Mouse (Mus musculus) brain, embryonic 14.5 days (tissue): ENCODE data around the gene Sipa1l1. TPM values are rescaled to one million over a fixed set of nuclear protein-coding genes. Genes with fewer than 3 reads are reported as not detected.
A peak's percentile ranks its signal among the peaks of the same experiment; 100 is the strongest.

Source experiments
- DNase-seq: peaks from one replicate; pipeline ENCODE4 v3.0.0-alpha.2; 2011; ENCODE audit warnings: low read depth
- CTCF ChIP-seq: fragments of 200-500 bp; IDR thresholded peaks from 2 replicates; pipeline ENCODE4 v1.5.1; 2012; ENCODE audit warnings: inconsistent platforms, mild to moderate bottlenecking, moderate library complexity, borderline replicate concordance; ENCODE audit not compliant: insufficient read depth, insufficient read length; ENCODE audit errors: extremely low read depth
- POLR2A ChIP-seq: fragments of 200-500 bp; IDR thresholded peaks from 2 replicates; pipeline ENCODE4 v1.6.1; 2012; ENCODE audit warnings: mild to moderate bottlenecking, inconsistent platforms, borderline replicate concordance; ENCODE audit not compliant: poor library complexity, insufficient read depth, insufficient read length, severe bottlenecking; ENCODE audit errors: extremely low read depth
- polyA plus RNA-seq: library from polyadenylated mRNA; depleted of rRNA; stranded (reverse); fragments of >200 nt; gene quantifications from 2 replicates; pipeline ENCODE4 v1.2.3, GENCODE M21; 2012

Sipa1l1 gene
- polyA plus RNA-seq, 1 experiment, result 24.1 TPM

DNA sequence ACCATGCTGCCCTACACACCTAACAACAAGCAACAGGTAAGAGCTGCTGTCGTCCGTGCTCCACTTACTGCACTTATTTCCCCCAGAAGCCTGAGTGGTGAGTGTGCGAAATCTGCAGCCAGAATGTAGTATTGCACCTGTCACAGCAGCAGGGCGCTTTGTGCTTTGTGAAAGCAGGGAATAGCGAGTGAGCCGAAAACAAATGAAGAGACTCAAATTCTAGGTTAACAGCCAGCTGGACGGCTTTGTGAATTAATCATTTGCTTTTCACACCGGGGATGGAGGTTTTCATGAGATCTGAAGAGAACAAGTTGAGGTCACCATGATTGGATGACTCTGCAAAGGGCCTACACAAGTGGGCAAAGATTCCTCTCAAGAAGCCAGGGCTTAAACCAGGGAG, 215.6 kb downstream of the Sipa1l1 start:
- DNase-seq, result peak; percentile 55
- no peak for TF ChIP-seq POLR2A
- no peak for TF ChIP-seq CTCF

DNA sequence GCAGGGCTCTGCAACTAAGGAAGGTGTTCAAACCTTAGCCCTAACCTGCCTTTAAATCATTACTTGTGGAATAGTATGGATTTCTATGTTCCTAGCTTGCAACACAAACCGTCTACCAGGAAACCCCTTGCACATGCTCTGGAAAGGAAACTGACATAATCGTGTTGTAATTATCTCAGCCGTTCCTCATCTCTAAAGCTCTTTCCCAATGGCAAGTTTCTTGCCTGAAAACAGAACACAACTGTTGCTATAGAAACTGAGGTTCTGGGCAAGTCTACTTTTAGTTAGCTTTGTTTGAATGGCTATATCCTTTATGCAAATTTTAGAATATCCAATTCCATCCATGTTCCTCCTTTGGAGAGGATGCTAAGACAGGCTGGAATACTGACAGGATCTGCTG, 217.9 kb downstream of the Sipa1l1 start:
- DNase-seq, result no peak
- TF ChIP-seq CTCF (no peak), POLR2A (no peak)

DNA sequence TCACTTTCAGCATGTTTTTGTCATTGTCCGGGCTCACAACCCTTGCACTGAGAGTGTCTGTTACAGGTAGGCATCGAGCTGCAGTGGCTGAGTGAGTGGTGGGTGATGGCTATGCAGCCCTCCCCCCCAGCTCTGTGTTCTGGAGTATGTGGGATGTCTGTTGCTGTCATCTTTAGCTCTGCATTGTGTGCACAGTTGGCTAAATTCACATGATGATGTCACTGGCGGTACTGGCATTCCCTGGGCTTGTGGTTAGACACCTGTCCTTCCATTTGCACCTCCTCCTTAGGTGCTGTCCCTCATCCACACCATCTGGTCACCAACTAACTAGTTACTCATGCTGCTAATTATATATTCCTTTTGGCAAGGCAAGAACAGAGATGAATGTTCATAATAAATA, 218.5 kb downstream of the Sipa1l1 start:
- DNase-seq, result peak; percentile 64
- TF ChIP-seq CTCF, result no peak
- TF ChIP-seq POLR2A, result no peak

- TF ChIP-seq POLR2A, result no peak
- TF ChIP-seq CTCF, result no peak
- no peak for DNase-seq
These were observed 219.0 kb downstream of the Sipa1l1 start for GRCm38 (mm10) chr12:82388144-82388543.

DNA sequence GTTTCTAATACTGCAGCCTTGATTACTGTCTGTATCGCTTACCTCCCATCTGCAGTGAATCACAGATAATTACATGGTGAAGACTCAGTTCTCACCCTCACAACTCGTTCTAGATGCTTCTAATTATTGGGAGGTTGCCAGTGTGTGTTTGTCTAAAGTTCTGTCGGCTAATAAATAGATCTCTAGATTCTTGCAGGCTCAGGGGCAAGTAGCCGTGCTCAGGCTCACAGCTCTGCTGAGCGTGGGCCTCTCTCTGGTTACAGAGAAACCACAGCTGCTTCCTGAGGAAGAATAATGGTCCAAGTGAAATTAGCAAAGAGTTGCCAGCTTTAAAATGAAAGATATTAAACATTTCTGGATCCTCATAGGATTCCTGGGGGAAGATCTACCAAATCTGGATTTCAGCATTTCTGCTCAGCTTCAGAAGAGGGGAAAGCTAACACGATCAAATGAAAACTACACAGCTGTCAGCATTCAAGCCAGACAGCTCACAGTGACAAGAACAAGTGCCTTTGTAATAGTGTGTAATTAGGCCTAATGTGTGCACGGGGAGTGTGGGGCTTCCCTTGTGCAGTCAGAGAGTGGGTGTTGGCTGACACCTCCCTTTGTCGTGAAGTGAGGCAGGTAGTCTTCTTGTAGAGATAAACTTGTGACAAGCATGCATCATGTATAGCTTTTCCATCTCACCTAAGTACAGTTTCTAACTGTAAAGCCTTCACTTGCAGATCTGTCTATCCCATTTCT, 225.2 kb downstream of the Sipa1l1 start:
- peak; percentile 56 for DNase-seq
- TF ChIP-seq CTCF (no peak), POLR2A (no peak)

- no peak for TF ChIP-seq POLR2A
- TF ChIP-seq CTCF, result no peak
- no peak for DNase-seq
These were observed 226.1 kb downstream of the Sipa1l1 start for GRCm38 (mm10) chr12:82395194-82395593.

DNA sequence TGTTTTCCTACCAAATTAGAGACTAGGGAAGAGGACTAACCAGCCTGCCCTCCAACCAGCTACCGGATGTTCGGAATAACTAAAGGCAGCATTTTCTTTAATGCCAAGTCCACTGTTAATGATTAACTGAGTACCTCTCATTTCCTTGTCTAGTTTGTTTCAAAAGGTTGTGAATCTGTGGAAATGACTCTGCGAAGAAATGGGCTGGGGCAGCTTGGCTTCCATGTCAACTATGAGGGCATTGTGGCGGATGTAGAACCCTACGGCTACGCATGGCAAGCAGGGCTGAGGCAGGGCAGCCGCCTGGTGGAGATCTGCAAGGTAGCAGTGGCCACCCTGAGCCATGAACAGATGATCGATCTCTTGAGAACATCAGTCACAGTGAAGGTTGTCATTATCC, 228.1 kb downstream of the Sipa1l1 start:
- TF ChIP-seq CTCF (no peak), POLR2A (no peak)
- DNase-seq, result no peak

- TF ChIP-seq POLR2A, result no peak
- no peak for TF ChIP-seq CTCF
These were observed 228.6 kb downstream of the Sipa1l1 start for GRCm38 (mm10) chr12:82397751-82398150.

GRCm38 (mm10) chr12:82398926-82399325, 229.8 kb downstream of the Sipa1l1 start:
- no peak for DNase-seq
- TF ChIP-seq CTCF (no peak), POLR2A (no peak)

More at GRCm38 (mm10) chr12:82397751-82398150, 228.6 kb downstream of the Sipa1l1 start:
- DNase-seq, result peak; percentile 69

- TF ChIP-seq POLR2A (no peak), CTCF (no peak)
- DNase-seq, result peak; percentile 31
These were observed 231.0 kb downstream of the Sipa1l1 start for GRCm38 (mm10) chr12:82399971-82400720.

GRCm38 (mm10) chr12:82400783-82401182, 231.7 kb downstream of the Sipa1l1 start:
- no peak for TF ChIP-seq CTCF
- no peak for TF ChIP-seq POLR2A

More at GRCm38 (mm10) chr12:82400783-82401182, 231.7 kb downstream of the Sipa1l1 start:
- DNase-seq, result peak; percentile 31
